Mouse (Mus musculus) heart, embryonic 14.5 days (tissue): ENCODE measurements around the gene Olfr55. TPM values are rescaled to one million over a fixed set of nuclear protein-coding genes. Genes with fewer than 3 reads are reported as not detected.
"Not testable (repeated sequence)": the region's sequence is repeated elsewhere in the genome, so short reads cannot be mapped to it uniquely, and the experiment has no call there.

Source experiments
- ATAC-seq: fragments of 200-750 bp; cut with Nextera tagmentation; 2 replicates; pipeline ENCODE4 v1.8.0; 2017; ENCODE audit warnings: low read depth, moderate TSS enrichment; ENCODE audit not compliant: insufficient number of reproducible peaks, insufficient read depth, low FRiP score
- H3K27ac ChIP-seq, 2 experiments: fragments of 200-500 bp in 1 of 2; fragments of 300-500 bp in 1 of 2; sonication (generic) in 1 of 2; replicated peaks in 1 of 2; 2 replicates each; pipeline ENCODE4 v1.5.1; 2012 to 2014; ENCODE audit warnings: low read depth in 2 of 2, low read length in 2 of 2, control low read depth in 1 of 2, mild to moderate bottlenecking in 1 of 2, mixed read lengths in 1 of 2; ENCODE audit not compliant: control insufficient read depth in 1 of 2, insufficient read depth in 1 of 2
- H3K27me3 ChIP-seq: fragments of 300-500 bp; sonication (generic); 2 replicates; pipeline ENCODE4 v1.6.1; 2014; ENCODE audit warnings: mild to moderate bottlenecking, low read length, control low read depth; ENCODE audit not compliant: control insufficient read depth, insufficient read depth
- H3K36me3 ChIP-seq: fragments of 300-500 bp; sonication (generic); 2 replicates; pipeline ENCODE4 v1.6.1; 2014; ENCODE audit warnings: mild to moderate bottlenecking, control low read depth, low read length, mixed read lengths; ENCODE audit not compliant: control insufficient read depth, insufficient read depth
- H3K4me1 ChIP-seq, 2 experiments: fragments of 200-500 bp in 1 of 2; fragments of 300-500 bp in 1 of 2; sonication (generic) in 1 of 2; 2 replicates each; pipeline ENCODE4 v1.6.1; 2012 to 2014; ENCODE audit warnings: low read length in 2 of 2, control low read depth in 1 of 2, mixed read lengths in 1 of 2; ENCODE audit not compliant: control insufficient read depth in 2 of 2, insufficient read depth in 2 of 2
- H3K4me2 ChIP-seq: fragments of 300-500 bp; sonication (generic); 2 replicates; pipeline ENCODE4 v1.6.1; 2014; ENCODE audit warnings: mild to moderate bottlenecking, low read length
- H3K4me3 ChIP-seq, 2 experiments: fragments of 200-500 bp in 1 of 2; fragments of 300-500 bp in 1 of 2; sonication (generic) in 1 of 2; 2 replicates each; pipeline ENCODE4 v1.5.1; 2012 to 2014; ENCODE audit warnings: low read length in 2 of 2, mild to moderate bottlenecking in 2 of 2, control low read depth in 1 of 2, low read depth in 1 of 2, moderate library complexity in 1 of 2; ENCODE audit not compliant: control insufficient read depth in 1 of 2, insufficient read depth in 1 of 2
- H3K9ac ChIP-seq: fragments of 300-500 bp; sonication (generic); 2 replicates; pipeline ENCODE4 v1.6.1; 2014; ENCODE audit warnings: mild to moderate bottlenecking, low read length
- H3K9me3 ChIP-seq: fragments of 300-500 bp; sonication (generic); 2 replicates; pipeline ENCODE4 v1.6.1; 2016; ENCODE audit warnings: low read length, control low read depth; ENCODE audit not compliant: control insufficient read depth
- WGBS: fragments of 180-500 bp; shearing (Covaris S2); extraction: QIAGEN DNeasy Blood & Tissue Kit; methylation state at CpG from one replicate; pipeline ENCODE4 v1.1.7; 2014; 5-methylcytosine and 5-hydroxymethylcytosine counted together
- polyA plus RNA-seq: library from polyadenylated mRNA; unstranded; fragments of >200 nt; fragmentation: Nextera tagmentation; extraction: Ambion mirVana; gene quantifications from 2 replicates; pipeline ENCODE4 v1.2.1, GENCODE M21; 2014

Olfr55 gene
- 0.04 TPM in 1 of 2 replicates, not detected in the other for polyA plus RNA-seq

- not testable (repeated sequence) for H3K4me2 ChIP-seq, ATAC-seq, H3K9ac ChIP-seq
Measured at GRCm38 (mm10) chr17:33168147-33168546, at the start of gene Olfr55. TSS of gene Olfr55 (plus strand) at chr17:33168447.

DNA sequence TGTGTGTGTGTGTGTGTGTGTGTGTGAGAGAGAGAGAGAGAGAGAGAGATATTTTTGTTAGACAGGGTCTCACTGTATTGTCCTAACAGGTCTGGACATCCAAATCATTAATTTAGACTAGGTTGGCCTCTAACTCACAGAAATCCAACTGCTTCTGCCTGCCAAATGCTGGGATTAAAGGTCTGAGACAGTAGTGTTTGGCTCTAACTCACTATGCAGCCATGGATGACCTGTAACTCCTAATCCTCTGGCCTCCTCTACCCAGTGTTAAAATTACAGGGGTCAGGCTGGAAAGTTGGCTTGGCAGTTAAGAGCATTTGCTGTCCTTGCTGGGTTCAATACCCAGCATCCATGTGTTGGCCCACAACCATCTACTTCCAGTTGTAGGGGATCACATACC lies 43.7 kb upstream of the Olfr55 start:
- Histone ChIP-seq H3K27me3 (no peaks in the 10 kb centered on the region), H3K4me2 (no peak overlapping the region), H3K36me3 (no peaks in the 10 kb centered on the region), H3K9me3 (no peaks in the 10 kb centered on the region), H3K4me3 (no peak overlapping the region), H3K4me1 (no peaks in the 10 kb centered on the region), H3K9ac (no peak overlapping the region), H3K27ac (no peak overlapping the region)
- no peak for ATAC-seq

More at GRCm38 (mm10) chr17:33168147-33168546, at the start of gene Olfr55:
- not testable (repeated sequence) for H3K36me3 ChIP-seq, H3K27ac ChIP-seq, H3K9me3 ChIP-seq, H3K27me3 ChIP-seq, H3K4me1 ChIP-seq, H3K4me3 ChIP-seq
- WGBS = 60% methylated on average over 1 of the region's 1 CpGs

DNA sequence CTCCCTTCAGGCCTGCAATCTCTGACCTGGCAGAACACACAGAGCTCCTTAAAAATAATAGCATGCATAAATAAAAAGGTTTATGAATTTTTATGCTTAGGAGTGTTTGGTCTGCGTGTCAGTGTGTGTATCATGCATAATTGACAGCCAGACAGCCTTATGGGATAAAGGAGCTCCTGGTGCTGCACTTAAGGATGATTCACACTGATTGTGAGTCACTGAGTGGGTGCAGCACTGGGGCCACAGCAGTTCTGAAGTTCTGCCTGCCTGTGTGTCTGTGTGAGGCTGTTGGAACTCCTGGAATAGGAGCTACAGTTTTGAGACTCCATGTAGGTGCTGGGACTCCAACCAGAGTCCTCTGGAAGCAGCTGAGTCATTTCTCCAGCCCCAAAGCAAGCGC lies 42.0 kb upstream of the Olfr55 start:
- no peaks in the 10 kb centered on the region for H3K36me3 ChIP-seq
- H3K4me2 ChIP-seq = no peak overlapping the region
- 54% methylated on average over 2 of the region's 2 CpGs for WGBS
- no peaks in the 10 kb centered on the region for H3K9me3 ChIP-seq
- H3K27ac ChIP-seq = no peak overlapping the region
- no peak for ATAC-seq
- no peaks in the 10 kb centered on the region for H3K27me3 ChIP-seq
- H3K4me3 ChIP-seq = no peak overlapping the region
- H3K9ac ChIP-seq = no peak overlapping the region
- H3K4me1 ChIP-seq = no peaks in the 10 kb centered on the region

DNA sequence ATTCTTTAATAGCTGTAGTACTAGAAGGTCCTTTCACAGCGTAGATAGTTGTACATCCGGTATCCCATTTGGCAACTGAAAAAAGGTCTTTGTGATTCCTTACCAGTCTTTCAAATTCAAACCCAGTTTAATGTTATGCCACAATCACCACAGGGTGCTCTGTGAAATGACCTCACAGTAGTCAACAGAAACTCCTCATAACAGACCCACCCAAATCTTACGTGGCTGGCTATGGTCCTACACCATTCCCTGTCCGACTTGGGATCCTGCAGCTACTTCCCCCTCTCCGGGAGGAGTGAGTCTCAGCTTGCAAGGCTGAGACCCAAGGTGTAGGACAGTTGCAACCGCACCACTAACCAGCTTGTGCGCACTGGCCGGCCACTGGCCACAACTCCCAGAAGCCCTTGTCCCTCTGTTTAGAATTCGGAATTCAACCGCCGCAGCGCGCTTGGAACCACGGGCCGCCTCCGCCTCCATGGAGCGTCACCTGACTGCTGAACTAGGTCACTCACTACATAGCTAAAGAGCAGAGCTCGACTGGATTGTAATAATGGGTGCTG lies 28.9 kb upstream of the Olfr55 start, which contains the start of gene Morc2b:
Gene Morc2b (minus strand): TSS at position 423 of the 560 bp plus-strand sequence.
- Histone ChIP-seq H3K9me3 (no peaks in the 10 kb centered on the region), H3K9ac (no peak within 1 kb of the TSS), H3K27ac (no peak within 1 kb of the TSS), H3K4me3 (no peak within 1 kb of the TSS), H3K4me1 (no peaks in the 10 kb centered on the region), H3K36me3 (no peaks in the 10 kb centered on the region), H3K4me2 (no peak within 1 kb of the TSS), H3K27me3 (no peaks in the 10 kb centered on the region)
- WGBS = 69% methylated on average over 18 of the region's 18 CpGs
- ATAC-seq = no peak

GRCm38 (mm10) chr17:33191002-33191401 lies 22.8 kb downstream of the Olfr55 start, which contains the start of gene Olfr239:
TSS of gene Olfr239 (plus strand) at chr17:33191302.
- not testable (repeated sequence) for H3K27ac ChIP-seq, H3K4me2 ChIP-seq, H3K9me3 ChIP-seq, H3K27me3 ChIP-seq, H3K9ac ChIP-seq, ATAC-seq, H3K4me1 ChIP-seq, H3K4me3 ChIP-seq, H3K36me3 ChIP-seq
- WGBS = no CpG with 5 or more reads among the region's 2 CpGs

DNA sequence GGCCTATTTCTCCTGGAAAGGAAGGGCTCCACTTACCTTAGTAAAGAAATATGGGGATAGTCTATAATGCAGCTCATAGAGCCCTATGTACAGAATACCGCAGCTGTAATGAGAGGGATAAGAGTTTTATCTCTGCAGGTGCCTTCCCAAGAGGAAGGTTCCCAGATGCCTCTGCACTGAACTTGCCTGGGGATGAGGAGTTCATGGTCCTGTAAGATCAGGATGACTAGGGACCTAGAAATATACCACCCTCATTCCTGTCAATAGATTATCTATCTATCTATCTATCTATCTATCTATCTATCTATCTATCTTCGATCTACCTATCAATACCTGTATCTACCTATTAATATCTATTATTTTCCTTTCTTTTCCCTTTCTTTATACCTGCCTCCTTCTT lies 53.3 kb downstream of the Olfr55 start, which contains the start of gene Olfr1564:
Gene Olfr1564 (minus strand): TSS at position 101 of the 400 bp plus-strand sequence.
- no peaks in the 10 kb centered on the region for H3K36me3 ChIP-seq
- no peak within 1 kb of the TSS for H3K27ac ChIP-seq
- H3K4me2 ChIP-seq = no peak within 1 kb of the TSS
- 57% methylated on average over 2 of the region's 2 CpGs for WGBS
- H3K4me3 ChIP-seq = no peak within 1 kb of the TSS
- peaks cover 6% of the 10 kb centered on the region; the same call in 1 of the 2 replicates for H3K9me3 ChIP-seq
- no peak within 1 kb of the TSS for H3K9ac ChIP-seq
- H3K4me1 ChIP-seq = no peaks in the 10 kb centered on the region
- no peak for ATAC-seq
- no peaks in the 10 kb centered on the region for H3K27me3 ChIP-seq

Other genes starting within 250 kb of the Olfr55 start
- 11.4 and 11.8 TPM in 2 replicates for gene Cyp4f13, start 221.0 kb upstream of the Olfr55 start, polyA plus RNA-seq
- 5.0 and 5.4 TPM in 2 replicates for gene Zfp472, start 202.6 kb upstream of the Olfr55 start, polyA plus RNA-seq
- 9.5 TPM in 2 replicates for gene Zfp952, start 175.3 kb upstream of the Olfr55 start, polyA plus RNA-seq
- gene Zfp763, start 135.0 kb upstream of the Olfr55 start, polyA plus RNA-seq = 5.5 and 6.6 TPM in 2 replicates
- not detected in 2 replicates for gene 4921501E09Rik, start 100.4 kb upstream of the Olfr55 start, polyA plus RNA-seq
- 3.9 and 7.2 TPM in 2 replicates for gene Zfp563, start 79.1 kb upstream of the Olfr55 start, polyA plus RNA-seq
- 0.12 TPM in 1 of 2 replicates, not detected in the other for gene Morc2b, start 28.8 kb upstream of the Olfr55 start, polyA plus RNA-seq
- gene Olfr239, start 22.9 kb downstream of the Olfr55 start, polyA plus RNA-seq = not detected in 2 replicates
- not detected in 2 replicates for gene Olfr1564, start 53.2 kb downstream of the Olfr55 start, polyA plus RNA-seq
- gene Zfp955a, start 86.7 kb downstream of the Olfr55 start, polyA plus RNA-seq = 14.4 and 14.7 TPM in 2 replicates
- gene Olfr63, start 96.2 kb downstream of the Olfr55 start, polyA plus RNA-seq = not detected in 2 replicates
- gene Zfp955b, start 121.1 kb downstream of the Olfr55 start, polyA plus RNA-seq = 6.9 and 7.4 TPM in 2 replicates
- 6.8 and 9.0 TPM in 2 replicates for gene Zfp81, start 190.4 kb downstream of the Olfr55 start, polyA plus RNA-seq
- 7.3 and 7.8 TPM in 2 replicates for gene Zfp101, start 226.2 kb downstream of the Olfr55 start, polyA plus RNA-seq